ENCODE assay signal across 9 mouse cellular contexts in the genomic region with DNA sequence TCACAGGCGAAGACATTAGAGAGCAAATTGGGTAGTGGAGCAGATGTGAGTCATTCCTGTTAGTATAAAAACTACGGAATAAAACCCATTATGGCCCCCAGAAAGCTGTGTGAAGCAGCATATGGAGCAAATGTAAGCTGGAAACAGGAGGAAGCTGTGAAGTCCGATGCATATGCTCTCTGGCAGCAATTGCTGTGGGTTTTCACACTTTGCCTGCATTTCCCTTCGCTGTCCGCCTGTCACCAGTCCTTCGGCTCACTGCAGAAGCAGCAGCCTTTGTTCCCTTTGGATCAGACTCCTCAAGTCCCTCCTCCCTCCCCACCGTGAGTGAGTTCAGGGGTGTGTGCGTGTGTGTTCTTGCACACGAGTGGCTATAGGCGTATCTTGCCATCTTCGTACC. TPM values are rescaled to one million over a fixed set of nuclear protein-coding genes. Genes with fewer than 3 reads are reported as not detected.
A peak's percentile ranks its signal among the peaks of the same experiment; 100 is the strongest.
DNase-seq lines count a peak whose midpoint lies in the region; ATAC-seq lines count a peak whose summit lies in the region.
"Had no signal": no experiment of that assay in that cellular context is flagged by ENCODE, and none has a peak within 500 bp of the region (broad histone marks: within the 10 kb centered on the region; RNA-seq: fewer than 3 reads in every experiment).

No protein-coding gene starts in this region.

- no peak for ATAC-seq in neural tube, embryonic 13.5 days (ENCODE audit: low read depth)
- ATAC-seq: activated CD4-positive, CD25-positive, alpha-beta regulatory T cell, adult 4 months had no signal

- H3K4me1 ChIP-seq in neural tube, embryonic 13.5 days (replicated peaks), result peaks cover 46% of the 10 kb centered on the region

- H3K4me2 ChIP-seq in neural tube, embryonic 13.5 days, result no peak overlapping the region

- H3K9ac ChIP-seq in neural tube, embryonic 13.5 days, result 0 out of 2 replicates have a peak overlapping the region, but pooled peaks have one; percentile 49

- H3K4me3 ChIP-seq in neural tube, embryonic 13.5 days, result no peak overlapping the region

- intact Hi-C loops in left cerebral cortex, postnatal 4 days (cut with DNase I), result no loop called here
- intact Hi-C loops in heart, postnatal 25 days (cut with DNase I), result loop anchor here (10.0 kb wide), 1 partner anchor 539 kb away; no protein-coding TSS in a partner anchor

- WGBS in neural tube, embryonic 13.5 days, result 35% methylated on average over 11 of the region's 11 CpGs

- H3K27ac ChIP-seq in neural tube, embryonic 13.5 days (replicated peaks), result peak overlapping the region; percentile 50; the same call in 1 of the 2 replicates

- no peaks in the 10 kb centered on the region for H3K36me3 ChIP-seq in neural tube, embryonic 13.5 days

- H3K27me3 ChIP-seq in neural tube, embryonic 13.5 days, result peaks cover 30% of the 10 kb centered on the region

- no peak for DNase-seq in neural tube, embryonic 10.5 days (ENCODE audit: extremely low spot score, low spot score)
- DNase-seq in frontal cortex, adult 2 months (ENCODE audit: extremely low spot score in 1 of 2, low spot score in 1 of 2), result peak; percentile 73 to 82
- peak; percentile 24 for DNase-seq in left cerebral cortex, postnatal 4 days
- no peak for DNase-seq in gastrocnemius, adult 18-20 months (ENCODE audit: low spot score)
- no peak for DNase-seq in spleen, adult 18-20 months
- DNase-seq in heart, postnatal 25 days (ENCODE audit: low spot score), result no peak
- DNase-seq: lung, postnatal 14 days had no signal

- no peaks in the 10 kb centered on the region for H3K9me3 ChIP-seq in neural tube, embryonic 13.5 days

RNA-seq across cellular contexts. Expression of gene Galnt14, which starts 3.1 kb away (rescaled TPM):
- 26.1 and 28.4 TPM in 2 replicates for polyA plus RNA-seq in neural tube, embryonic 13.5 days (2015; fragmentation: Nextera tagmentation; extraction: Ambion mirVana)
- polyA plus RNA-seq in frontal cortex, adult 2 months (2012; rRNA removed), result 17.6 and 21.7 TPM in 2 replicates
- total RNA-seq in left cerebral cortex, postnatal 4 days (2021), result 10 to 100 TPM; 19.1 to 21.0 TPM
- not detected for total RNA-seq in gastrocnemius, adult 18-20 months (2021)
- not detected for total RNA-seq in heart, postnatal 25 days (2021)

Comparison
In these comparisons a context has a peak if more than half of its experiments do, and no peak if none do; other contexts are left out.
1. DNase-seq: peak in frontal cortex, adult 2 months (2 of 2) and left cerebral cortex, postnatal 4 days (single experiment); none in neural tube, embryonic 10.5 days (single experiment), gastrocnemius, adult 18-20 months (single experiment), spleen, adult 18-20 months (0 of 2) and heart, postnatal 25 days (single experiment).
2. RNA of gene Galnt14, which starts 3.1 kb away (total RNA-seq): 19.1 to 21.0 TPM in left cerebral cortex, postnatal 4 days; not detected in heart, postnatal 25 days and not detected in gastrocnemius, adult 18-20 months; every median in the first group is over 10 times any median in the second.